In the genomic region with DNA sequence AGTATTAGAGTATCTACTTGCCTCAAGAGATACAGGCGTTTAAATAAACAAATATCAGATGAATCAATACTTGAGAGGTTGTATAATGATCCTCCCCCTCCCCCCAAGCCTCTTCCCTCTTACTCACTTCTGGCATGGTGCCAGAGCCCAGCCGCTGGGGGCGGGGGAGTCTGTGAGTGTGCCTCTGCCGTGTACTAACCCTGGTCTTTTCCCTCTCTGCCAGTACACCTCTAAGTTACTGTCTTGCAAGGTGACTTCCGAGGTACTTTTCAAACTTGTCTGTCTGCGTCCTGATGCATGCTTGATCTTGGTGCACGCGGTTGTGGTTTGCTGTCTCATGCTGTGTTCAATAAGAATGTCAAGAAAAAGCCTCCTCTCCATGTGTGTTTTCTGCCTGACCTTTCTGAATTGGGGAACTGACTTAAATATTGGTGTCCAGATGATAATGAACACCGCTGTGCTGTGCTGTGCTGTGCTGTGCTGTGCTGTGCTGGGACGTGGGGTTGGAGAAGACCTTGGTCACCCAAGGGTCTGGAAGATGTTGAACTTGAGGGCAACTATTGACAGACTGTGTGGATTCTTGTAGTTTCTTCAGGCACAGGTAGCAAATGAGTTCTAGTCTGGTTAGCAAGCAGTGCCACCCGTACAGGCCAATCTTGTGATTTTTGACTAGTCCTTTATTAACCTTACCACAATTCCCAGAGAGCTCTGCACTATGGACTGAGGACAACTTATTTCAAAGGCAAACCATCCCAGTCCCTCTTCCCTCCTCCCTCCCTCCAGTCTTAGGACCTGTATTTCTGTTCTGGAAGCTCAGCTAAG, we compare ENCODE assay signal across 9 mouse cellular contexts. TPM values are rescaled to one million over a fixed set of nuclear protein-coding genes. Genes with fewer than 3 reads are reported as not detected.
DNase-seq lines count a peak whose midpoint lies in the region; ATAC-seq lines count a peak whose summit lies in the region.
"Had no signal": no experiment of that assay in that cellular context is flagged by ENCODE, and none has a peak within 500 bp of the region (broad histone marks: within the 10 kb centered on the region; RNA-seq: fewer than 3 reads in every experiment).

No protein-coding gene starts in this region.

- H3K27ac ChIP-seq in embryonic facial prominence, embryonic 11.5 days (replicated peaks; ENCODE audit: low read depth, low read length), result no peak overlapping the region
- H3K27ac ChIP-seq in embryonic facial prominence, embryonic 10.5 days (replicated peaks), result no peak overlapping the region
- H3K27ac ChIP-seq in forebrain, embryonic 13.5 days, result no peak overlapping the region
- H3K27ac ChIP-seq: limb, embryonic 12.5 days had no signal

- no peak; the same call in 1 of the 2 replicates for ATAC-seq in embryonic facial prominence, embryonic 11.5 days (replicated peaks; ENCODE audit: insufficient number of reproducible peaks, low FRiP score, low TSS enrichment, low read depth)
- ATAC-seq in forebrain, embryonic 13.5 days, result peak; percentile 50; the same call in 1 of the 2 replicates

- H3K4me1 ChIP-seq in embryonic facial prominence, embryonic 11.5 days (ENCODE audit: control insufficient read depth, insufficient read depth, low read length), result no peaks in the 10 kb centered on the region
- H3K4me1 ChIP-seq in embryonic facial prominence, embryonic 10.5 days, result peaks cover 14% of the 10 kb centered on the region
- H3K4me1 ChIP-seq in forebrain, embryonic 13.5 days, result peaks cover 12% of the 10 kb centered on the region

- WGBS in embryonic facial prominence, embryonic 11.5 days, result 72% methylated on average over 11 of the region's 11 CpGs
- 78% methylated on average over 11 of the region's 11 CpGs for WGBS in embryonic facial prominence, embryonic 10.5 days
- 53% methylated on average over 11 of the region's 11 CpGs for WGBS in forebrain, embryonic 13.5 days

- no peak overlapping the region for H3K9ac ChIP-seq in embryonic facial prominence, embryonic 11.5 days (replicated peaks; ENCODE audit: low read length)
- H3K9ac ChIP-seq in forebrain, embryonic 13.5 days, result no peak overlapping the region
- H3K9ac ChIP-seq: limb, embryonic 12.5 days had no signal

- no peaks in the 10 kb centered on the region for H3K27me3 ChIP-seq in embryonic facial prominence, embryonic 11.5 days (ENCODE audit: control insufficient read depth, insufficient read depth, low read length)
- H3K27me3 ChIP-seq in embryonic facial prominence, embryonic 10.5 days (replicated peaks; ENCODE audit: low read depth, poor library complexity, severe bottlenecking), result no peaks in the 10 kb centered on the region
- H3K27me3 ChIP-seq in forebrain, embryonic 13.5 days, result no peaks in the 10 kb centered on the region
- H3K27me3 ChIP-seq: limb, embryonic 12.5 days had no signal

- H3K4me2 ChIP-seq in embryonic facial prominence, embryonic 11.5 days (ENCODE audit: low read depth, low read length), result no peak overlapping the region
- H3K4me2 ChIP-seq in forebrain, embryonic 13.5 days, result no peak overlapping the region
- H3K4me2 ChIP-seq: limb, embryonic 12.5 days had no signal

- no peaks in the 10 kb centered on the region for H3K9me3 ChIP-seq in embryonic facial prominence, embryonic 11.5 days (replicated peaks; ENCODE audit: control insufficient read depth, low read length)
- no peaks in the 10 kb centered on the region for H3K9me3 ChIP-seq in embryonic facial prominence, embryonic 10.5 days
- H3K9me3 ChIP-seq in forebrain, embryonic 13.5 days (replicated peaks), result no peaks in the 10 kb centered on the region
- H3K9me3 ChIP-seq: limb, embryonic 12.5 days had no signal

- peak; percentile 64 for DNase-seq in embryonic facial prominence, embryonic 11.5 days (ENCODE audit: low spot score)
- DNase-seq in embryonic facial prominence, embryonic 10.5 days (ENCODE audit: low spot score), result no peak
- DNase-seq in 416B (ENCODE audit: low read depth), result peak; percentile 48
- peak; percentile 36 to 53 for DNase-seq in kidney, adult 8-10 months
- peak; percentile 30 for DNase-seq in thymus, postnatal 0 days (ENCODE audit: low spot score)
- no peak for DNase-seq in layer of hippocampus, postnatal 36 days
- no peak for DNase-seq in c-Kit-positive CD71-positive TER-119-positive erythroid progenitor cells, embryonic 14.5 days (ENCODE audit: low spot score)

- no peak overlapping the region for H3K4me3 ChIP-seq in embryonic facial prominence, embryonic 11.5 days (ENCODE audit: low read depth, low read length)
- no peak overlapping the region for H3K4me3 ChIP-seq in embryonic facial prominence, embryonic 10.5 days
- no peak overlapping the region for H3K4me3 ChIP-seq in forebrain, embryonic 13.5 days
- H3K4me3 ChIP-seq: limb, embryonic 12.5 days had no signal

- no peaks in the 10 kb centered on the region for H3K36me3 ChIP-seq in embryonic facial prominence, embryonic 11.5 days (replicated peaks; ENCODE audit: control insufficient read depth, insufficient read depth, low read depth, low read length)
- H3K36me3 ChIP-seq in embryonic facial prominence, embryonic 10.5 days (replicated peaks), result no peaks in the 10 kb centered on the region
- H3K36me3 ChIP-seq in forebrain, embryonic 13.5 days (ENCODE audit: poor library complexity, severe bottlenecking), result no peaks in the 10 kb centered on the region
- H3K36me3 ChIP-seq: limb, embryonic 12.5 days had no signal

RNA-seq across cellular contexts. Expression of a gene that starts 29.8 kb away (rescaled TPM):
- 0.07 TPM in 1 of 2 replicates, not detected in the other for polyA plus RNA-seq in embryonic facial prominence, embryonic 11.5 days (2014; fragmentation: Nextera tagmentation; extraction: Ambion mirVana)
- polyA plus RNA-seq in embryonic facial prominence, embryonic 10.5 days (2016; fragmentation: Nextera tagmentation; extraction: Ambion mirVana), result 0.11 TPM in 1 of 2 replicates, not detected in the other
- polyA plus RNA-seq in forebrain, embryonic 13.5 days (2015; fragmentation: Nextera tagmentation; extraction: Ambion mirVana), result 0.08 TPM in 1 of 2 replicates, not detected in the other
- polyA plus RNA-seq in thymus, postnatal 0 days (2015; fragmentation: Nextera tagmentation; extraction: Ambion mirVana), result 0.13 and 0.16 TPM in 2 replicates
- total RNA-seq in layer of hippocampus, postnatal 36 days (2021), result under 1 TPM; 0.30 to 0.48 TPM

Comparison
In these comparisons a context has a peak if more than half of its experiments do, and no peak if none do; other contexts are left out.
1. DNase-seq: peak in embryonic facial prominence, embryonic 11.5 days (single experiment), 416B (single experiment), kidney, adult 8-10 months (2 of 2) and thymus, postnatal 0 days (single experiment); none in embryonic facial prominence, embryonic 10.5 days (single experiment), layer of hippocampus, postnatal 36 days (0 of 2) and c-Kit-positive CD71-positive TER-119-positive erythroid progenitor cells, embryonic 14.5 days (single experiment).